Mouse (Mus musculus): ENCODE results near the gene Pnmal1.

DNA sequence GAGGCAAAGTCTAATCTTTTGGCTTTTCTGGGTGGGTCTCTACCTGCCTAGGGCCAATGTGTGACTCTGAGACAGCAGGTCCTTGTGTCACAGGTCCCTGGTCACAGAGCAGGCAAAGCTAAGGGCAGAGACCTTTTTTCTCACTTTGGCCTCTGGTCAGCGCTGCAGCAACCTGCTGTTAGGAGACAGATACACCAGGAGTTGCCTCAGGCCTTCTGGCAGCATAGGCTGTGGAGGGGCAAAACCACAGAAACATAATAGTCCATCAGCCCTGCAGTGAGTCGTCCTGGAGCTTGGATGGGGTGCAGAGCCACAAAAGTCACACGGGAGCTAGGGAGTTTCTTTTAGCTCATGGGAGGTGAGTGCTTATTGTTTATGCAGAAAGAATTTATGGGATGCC, 40.8 kb upstream of the Pnmal1 start:
- TF ChIP-seq CTCF (IDR thresholded peaks at IDR 0.05; ENCODE audit: extremely low read depth, insufficient read depth, low read length): no peak
- TF ChIP-seq POLR2A (IDR thresholded peaks at IDR 0.05; ENCODE audit: extremely low read depth, insufficient read depth, low read length): no peak
